Mouse (Mus musculus): ENCODE data around the gene Aifm1. TPM values are rescaled to one million over a fixed set of nuclear protein-coding genes. Genes with fewer than 3 reads are reported as not detected.
A peak's percentile ranks its signal among the peaks of the same experiment; 100 is the strongest.

Gene Aifm1
- 10 to 100 TPM; 22.7 to 28.3 TPM for total RNA-seq (2021)
- long read RNA-seq, transcript Aifm1-201 (16 exons, 2,237 nt) = major isoform, 15 of 30 reads
- long read RNA-seq, transcript Aifm1-202 (16 exons, 2,221 nt) = minor isoform, 9 of 30 reads
- long read RNA-seq, partial matches to known transcripts = 1 of 30 reads
- long read RNA-seq, other reads (novel, unspliced or antisense) = 5 of 30 reads

GRCm38 (mm10) chrX:48513166-48513807 lies at the start of gene Aifm1:
Gene Aifm1 (minus strand): TSS chrX:48513563.
- peak; percentile 87 to 90 for DNase-seq (ENCODE audit: low spot score in 2 of 2)

GRCm38 (mm10) chrX:48532175-48532574 lies 18.8 kb upstream of the Aifm1 start:
- DNase-seq (ENCODE audit: low spot score in 2 of 2) = peak; percentile 38 to 83

GRCm38 (mm10) chrX:48526435-48526834 lies 13.1 kb upstream of the Aifm1 start:
- no peak for DNase-seq (ENCODE audit: low spot score in 2 of 2)

- DNase-seq (ENCODE audit: low spot score in 2 of 2) = no peak
Observed at GRCm38 (mm10) chrX:48525866-48526265, 12.5 kb upstream of the Aifm1 start.

GRCm38 (mm10) chrX:48525332-48525731 lies 12.0 kb upstream of the Aifm1 start:
- no peak for DNase-seq (ENCODE audit: low spot score in 2 of 2)

- DNase-seq (ENCODE audit: low spot score in 2 of 2) = no peak
Observed at GRCm38 (mm10) chrX:48523512-48523911, 10.1 kb upstream of the Aifm1 start.

- DNase-seq (ENCODE audit: low spot score in 2 of 2) = no peak
Observed at GRCm38 (mm10) chrX:48521651-48522050, 8.3 kb upstream of the Aifm1 start.

GRCm38 (mm10) chrX:48519549-48520085 lies 6.3 kb upstream of the Aifm1 start:
- DNase-seq (ENCODE audit: low spot score in 2 of 2) = no peak

- peak; percentile 35 to 63 for DNase-seq (ENCODE audit: low spot score in 2 of 2)
Observed at GRCm38 (mm10) chrX:48518808-48519548, 5.6 kb upstream of the Aifm1 start, which contains the start of gene Rab33a. Gene Rab33a (plus strand): TSS chrX:48519285.

- peak in 1 of 2 experiments; percentile 34 for DNase-seq (ENCODE audit: low spot score in 2 of 2)
Observed at GRCm38 (mm10) chrX:48518211-48518807, 4.9 kb upstream of the Aifm1 start.

GRCm38 (mm10) chrX:48513824-48514223 lies 461 bp upstream of the Aifm1 start:
- no peak for DNase-seq (ENCODE audit: low spot score in 2 of 2)

- no peak for DNase-seq (ENCODE audit: low spot score in 2 of 2)
Observed at GRCm38 (mm10) chrX:48493763-48494162, 19.6 kb downstream of the Aifm1 start.

GRCm38 (mm10) chrX:48481687-48482086 lies 31.7 kb downstream of the Aifm1 start:
- DNase-seq (ENCODE audit: low spot score in 2 of 2) = no peak

- no peak for DNase-seq (ENCODE audit: low spot score in 2 of 2)
Observed at GRCm38 (mm10) chrX:48481095-48481494, 32.3 kb downstream of the Aifm1 start.

GRCm38 (mm10) chrX:48467355-48467946 lies 45.9 kb downstream of the Aifm1 start:
- DNase-seq (ENCODE audit: low spot score in 2 of 2) = no peak

- no peak for DNase-seq (ENCODE audit: low spot score in 2 of 2)
Observed at GRCm38 (mm10) chrX:48466174-48466573, 47.2 kb downstream of the Aifm1 start.

- no peak for DNase-seq (ENCODE audit: low spot score in 2 of 2)
Observed at GRCm38 (mm10) chrX:48464436-48464835, 48.9 kb downstream of the Aifm1 start.

- no peak for DNase-seq (ENCODE audit: low spot score in 2 of 2)
Observed at GRCm38 (mm10) chrX:48463636-48464035, 49.7 kb downstream of the Aifm1 start.

- peak in 1 of 2 experiments; percentile 37 for DNase-seq (ENCODE audit: low spot score in 2 of 2)
Observed at GRCm38 (mm10) chrX:48462754-48463507, 50.4 kb downstream of the Aifm1 start, which contains the start of gene Elf4. Gene Elf4 (minus strand): TSS chrX:48463132.

GRCm38 (mm10) chrX:48462297-48462696 lies 51.1 kb downstream of the Aifm1 start:
- no peak for DNase-seq (ENCODE audit: low spot score in 2 of 2)

Data from layer of hippocampus, adult 18-20 months (tissue).